Mouse (Mus musculus) heart, adult 2 months (tissue): ENCODE measurements at regions not wholly inside any gene's neighbourhood (a gene's known extent, or its start where the extent isn't known, plus 50 kb on each side); places are given as distances from the start of the nearest gene placed in this dataset.

ENCODE experiments used
- DNase-seq, 2 experiments: peaks; one replicate each; pipeline ENCODE4 v3.0.0; 2021
- H3K27ac ChIP-seq: fragments of 200-600 bp; 2 replicates; pipeline ENCODE4 v1.8.1; 2022
- H3K27me3 ChIP-seq: fragments of 200-500 bp; 2 replicates; pipeline ENCODE4 v1.6.1; 2012; ENCODE audit warnings: mild to moderate bottlenecking, low read length, inconsistent platforms, mixed read lengths; ENCODE audit not compliant: control insufficient read depth, insufficient read depth
- H3K36me3 ChIP-seq: fragments of 200-500 bp; 2 replicates; pipeline ENCODE4 v1.6.1; 2012; ENCODE audit warnings: low read length, inconsistent platforms; ENCODE audit not compliant: control insufficient read depth, insufficient read depth
- H3K4me1 ChIP-seq: fragments of 200-500 bp; 2 replicates; pipeline ENCODE4 v1.6.1; 2011; ENCODE audit warnings: low read length; ENCODE audit not compliant: control insufficient read depth, insufficient read depth
- H3K4me3 ChIP-seq: fragments of 200-600 bp; 2 replicates; pipeline ENCODE4 v1.8.1; 2022
- H3K79me2 ChIP-seq: fragments of 200-500 bp; replicated peaks from 2 replicates; pipeline ENCODE4 v1.6.1; 2012; ENCODE audit warnings: mild to moderate bottlenecking, inconsistent platforms, low read length, moderate library complexity, mixed read lengths; ENCODE audit not compliant: control insufficient read depth, insufficient read depth
- H3K9ac ChIP-seq: fragments of 200-500 bp; 2 replicates; pipeline ENCODE4 v1.6.1; 2012; ENCODE audit warnings: low read depth, mild to moderate bottlenecking, control low read depth, inconsistent platforms, low read length, mixed read lengths
- CTCF ChIP-seq: fragments of 200-600 bp; IDR thresholded peaks from 2 replicates; pipeline ENCODE4 v1.8.1; 2022; ENCODE audit warnings: antibody characterized with exemption, mild to moderate bottlenecking, moderate library complexity
- EP300 ChIP-seq: fragments of 200-500 bp; IDR thresholded peaks from 2 replicates; pipeline ENCODE4 v1.6.1; 2011; ENCODE audit warnings: low read depth, low read length, control low read depth; ENCODE audit not compliant: insufficient read depth
- POLR2A ChIP-seq: fragments of 200-500 bp; IDR thresholded peaks from 2 replicates; pipeline ENCODE4 v1.6.1; 2011; ENCODE audit warnings: mild to moderate bottlenecking, low read depth, low read length, control low read depth; ENCODE audit not compliant: insufficient read depth
- WGBS: fragments of 180-500 bp; shearing (Covaris S2); methylation state at CpG from one replicate; pipeline ENCODE4 v1.1.7; 2018; 5-methylcytosine and 5-hydroxymethylcytosine counted together
- intact Hi-C: fragments of 180-260 bp; cut with DNase I; formaldehyde crosslinking; loops from one replicate; pipeline ENCODE4 v1.15.1; 2025

GRCm38 (mm10) chr5:12207452-12207851 is 175.7 kb upstream of the Sema3d start:
- 58% methylated on average over 1 of the region's 1 CpGs for WGBS
- H3K79me2 ChIP-seq, result no peaks in the 10 kb centered on the region
- no peaks in the 10 kb centered on the region for H3K36me3 ChIP-seq
- no peak overlapping the region for H3K27ac ChIP-seq
- no peak overlapping the region for H3K9ac ChIP-seq
- intact Hi-C loops, result no loop called here
- no peak overlapping the region for H3K4me3 ChIP-seq
- no peaks in the 10 kb centered on the region for H3K27me3 ChIP-seq
- no peak for DNase-seq
- TF ChIP-seq POLR2A (no peak), EP300 (no peak), CTCF (no peak)
- H3K4me1 ChIP-seq, result no peaks in the 10 kb centered on the region

GRCm38 (mm10) chr5:12209631-12210030 is 173.6 kb upstream of the Sema3d start:
- no peak for TF ChIP-seq EP300
- no peak overlapping the region for H3K27ac ChIP-seq
- H3K4me1 ChIP-seq, result no peaks in the 10 kb centered on the region
- H3K36me3 ChIP-seq, result no peaks in the 10 kb centered on the region
- 37% methylated on average over 1 of the region's 1 CpGs for WGBS
- H3K9ac ChIP-seq, result no peak overlapping the region
- intact Hi-C loops, result no loop called here
- H3K4me3 ChIP-seq, result no peak overlapping the region
- no peak for DNase-seq
- H3K27me3 ChIP-seq, result no peaks in the 10 kb centered on the region
- no peaks in the 10 kb centered on the region for H3K79me2 ChIP-seq

GRCm38 (mm10) chr5:12213448-12213847 is 169.7 kb upstream of the Sema3d start:
- no peak overlapping the region for H3K4me3 ChIP-seq
- DNase-seq, result no peak
- no peaks in the 10 kb centered on the region for H3K36me3 ChIP-seq
- no peaks in the 10 kb centered on the region for H3K27me3 ChIP-seq
- 64% methylated on average over 3 of the region's 3 CpGs for WGBS
- TF ChIP-seq CTCF (no peak), EP300 (no peak), POLR2A (no peak)
- no peak overlapping the region for H3K9ac ChIP-seq
- no peaks in the 10 kb centered on the region for H3K4me1 ChIP-seq
- intact Hi-C loops, result no loop called here
- no peaks in the 10 kb centered on the region for H3K79me2 ChIP-seq
- no peak overlapping the region for H3K27ac ChIP-seq

GRCm38 (mm10) chr5:12219424-12220107 is 163.6 kb upstream of the Sema3d start:
- no peak for DNase-seq
- Histone ChIP-seq H3K36me3 (no peaks in the 10 kb centered on the region), H3K27ac (no peak overlapping the region), H3K79me2 (no peaks in the 10 kb centered on the region), H3K9ac (no peak overlapping the region), H3K4me1 (no peaks in the 10 kb centered on the region), H3K27me3 (no peaks in the 10 kb centered on the region), H3K4me3 (no peak overlapping the region)
- no peak for TF ChIP-seq CTCF
- no peak for TF ChIP-seq EP300
- TF ChIP-seq POLR2A, result no peak
- 71% methylated on average over 2 of the region's 2 CpGs for WGBS
- intact Hi-C loops, result no loop called here

GRCm38 (mm10) chr5:12222622-12223021 is 160.6 kb upstream of the Sema3d start:
- Histone ChIP-seq H3K27me3 (no peaks in the 10 kb centered on the region), H3K4me3 (no peak overlapping the region), H3K79me2 (no peaks in the 10 kb centered on the region), H3K36me3 (no peaks in the 10 kb centered on the region), H3K4me1 (no peaks in the 10 kb centered on the region), H3K9ac (no peak overlapping the region), H3K27ac (no peak overlapping the region)
- no peak for TF ChIP-seq EP300
- TF ChIP-seq CTCF, result no peak
- TF ChIP-seq POLR2A, result no peak
- no peak for DNase-seq
- WGBS, result 88% methylated on average over 1 of the region's 1 CpGs
- intact Hi-C loops, result no loop called here

GRCm38 (mm10) chr5:12233377-12234096 is 149.6 kb upstream of the Sema3d start:
- no peak for DNase-seq
- no peak overlapping the region for H3K27ac ChIP-seq
- H3K79me2 ChIP-seq, result no peaks in the 10 kb centered on the region
- H3K4me3 ChIP-seq, result no peak overlapping the region
- TF ChIP-seq CTCF, result no peak
- no peaks in the 10 kb centered on the region for H3K4me1 ChIP-seq
- H3K36me3 ChIP-seq, result no peaks in the 10 kb centered on the region
- H3K27me3 ChIP-seq, result no peaks in the 10 kb centered on the region
- 60% methylated on average over 5 of the region's 5 CpGs for WGBS
- intact Hi-C loops, result no loop called here
- H3K9ac ChIP-seq, result no peak overlapping the region
